Mouse (Mus musculus) spleen, postnatal 4 days (tissue): ENCODE results near the gene Gm17455.

Experiments used
- DNase-seq, 2 experiments: peaks; one replicate each; pipeline ENCODE4 v3.0.0; 2022; ENCODE audit warnings: low spot score in 2 of 2

Gene Gm17455

GRCm38 (mm10) chr10:60399449-60399848 lies at the start of gene Gm17455:
Gene Gm17455 (plus strand): TSS chr10:60399726.
- no peak for DNase-seq

- DNase-seq: no peak
Measured at GRCm38 (mm10) chr10:60350077-60350804, 49.3 kb upstream of the Gm17455 start.

- peak; percentile 95 to 98 for DNase-seq
Measured at GRCm38 (mm10) chr10:60350805-60351167, 48.7 kb upstream of the Gm17455 start.

DNA sequence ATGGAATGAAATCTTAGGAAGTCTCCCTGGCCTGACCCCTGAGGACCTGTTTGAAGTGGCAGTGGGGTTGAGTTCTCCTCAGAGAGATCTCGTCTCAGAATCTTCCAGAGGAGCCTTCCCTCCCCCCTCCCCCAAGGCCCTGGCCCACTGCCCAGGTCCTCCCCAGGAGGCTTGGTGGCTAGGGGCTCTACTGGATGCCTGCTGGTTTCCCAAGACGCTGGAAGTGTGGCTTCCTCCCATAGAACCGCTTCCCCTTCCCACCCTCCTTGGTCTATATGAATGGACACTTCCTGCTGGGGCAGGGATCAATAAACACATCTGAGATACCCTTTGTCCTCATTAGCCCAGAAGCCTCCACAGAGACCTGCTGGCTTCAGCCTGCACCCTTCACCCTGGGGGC lies 48.3 kb upstream of the Gm17455 start:
- DNase-seq: no peak

GRCm38 (mm10) chr10:60351761-60352455 lies 47.6 kb upstream of the Gm17455 start:
- DNase-seq: peak in 1 of 2 experiments; percentile 51

DNA sequence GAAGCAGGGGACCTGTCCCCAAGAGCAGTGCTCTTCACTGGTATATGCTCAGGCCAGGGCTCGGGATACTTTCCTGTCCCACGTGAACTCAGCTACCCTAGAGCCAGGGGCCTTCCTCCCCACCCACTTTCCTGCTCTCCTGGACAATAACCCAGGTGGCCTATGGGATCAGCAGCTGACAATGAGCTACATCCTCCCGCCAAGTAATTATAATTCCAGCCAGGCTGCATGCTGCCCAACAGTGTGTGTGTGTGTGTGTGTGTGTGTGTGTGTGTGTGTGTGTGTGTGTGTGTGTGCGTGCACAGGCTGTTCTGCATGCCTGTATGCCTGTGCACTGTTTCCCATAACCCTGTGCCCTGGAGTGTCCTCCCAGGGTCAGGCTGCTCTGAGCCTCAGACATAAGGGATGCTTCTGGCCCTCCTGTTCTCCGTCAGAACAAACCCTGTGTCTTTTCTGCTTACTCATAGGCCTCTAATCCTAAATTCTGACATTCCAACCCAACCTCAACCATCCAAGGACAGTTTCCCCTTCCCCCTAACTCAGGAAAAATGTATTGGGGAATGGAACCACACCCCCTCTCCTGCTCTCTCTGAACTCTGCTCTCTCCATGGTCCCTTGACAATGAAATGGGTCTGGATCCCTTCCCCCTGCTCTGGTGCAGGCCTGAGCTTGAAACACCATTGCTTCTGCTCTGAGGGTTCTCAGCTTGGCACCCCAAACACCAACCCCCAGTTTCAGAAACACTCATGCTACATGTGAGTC lies 46.1 kb upstream of the Gm17455 start:
- DNase-seq: no peak

GRCm38 (mm10) chr10:60354003-60354325 lies 45.6 kb upstream of the Gm17455 start:
- no peak for DNase-seq

DNA sequence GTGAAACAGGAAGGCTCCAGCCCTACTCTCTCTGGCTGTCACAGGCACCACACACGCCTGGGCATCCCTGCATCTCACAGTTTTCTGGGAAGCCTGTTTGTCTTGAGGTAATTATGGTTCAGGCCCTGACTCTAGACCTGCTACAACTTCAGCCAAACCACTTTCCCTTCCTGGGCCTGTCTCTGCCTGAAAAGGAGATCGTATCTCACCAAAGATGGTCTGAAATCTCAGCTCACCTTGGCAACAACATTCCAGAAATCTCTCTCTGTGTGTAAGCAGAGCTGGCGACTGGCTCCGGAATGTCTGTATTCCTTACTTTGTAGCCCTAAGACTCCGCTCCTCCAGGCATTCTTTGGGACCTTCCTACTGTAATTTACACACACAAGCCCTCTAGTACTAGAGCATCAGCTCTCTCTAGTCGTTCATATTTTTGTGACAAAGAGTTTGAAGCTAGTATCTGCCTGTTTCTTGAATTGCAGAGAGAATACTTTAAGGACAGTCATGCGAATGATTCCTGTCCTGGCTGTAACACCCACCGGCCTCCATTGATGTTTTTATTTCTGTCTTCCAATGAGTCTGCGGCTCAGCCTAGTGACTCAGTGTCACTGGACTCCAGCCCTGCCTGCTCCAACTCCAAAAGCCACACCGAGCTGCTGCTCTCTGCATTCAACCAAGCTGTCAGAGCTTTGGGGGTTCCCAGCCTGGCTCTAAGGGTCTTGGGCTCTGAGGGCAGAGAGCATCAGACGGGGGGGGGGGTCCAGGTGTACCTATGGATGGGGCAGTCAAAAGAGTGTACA lies 44.4 kb upstream of the Gm17455 start:
- DNase-seq: no peak

GRCm38 (mm10) chr10:60357441-60357840 lies 42.1 kb upstream of the Gm17455 start:
- DNase-seq: no peak

GRCm38 (mm10) chr10:60357901-60358300 lies 41.6 kb upstream of the Gm17455 start:
- DNase-seq: no peak

DNA sequence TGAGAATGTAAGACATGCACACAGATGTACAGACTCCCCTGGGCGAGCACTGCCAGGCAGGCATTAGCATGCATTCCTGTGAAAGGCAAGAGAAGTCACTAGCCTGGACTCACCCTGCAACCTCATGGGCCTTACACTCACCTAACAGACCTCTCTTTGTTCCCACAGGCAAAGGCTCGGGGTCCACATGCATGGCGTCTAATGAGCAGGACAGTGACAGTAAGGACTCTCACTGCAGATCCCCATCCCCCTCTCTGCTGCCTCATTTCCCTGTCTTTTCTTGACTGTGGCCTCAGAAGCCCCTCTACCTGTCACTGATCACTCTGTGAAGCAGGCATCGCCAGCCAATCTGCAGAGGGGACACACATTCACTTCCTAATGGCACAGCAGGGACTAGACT lies 40.8 kb upstream of the Gm17455 start:
- DNase-seq: no peak

DNA sequence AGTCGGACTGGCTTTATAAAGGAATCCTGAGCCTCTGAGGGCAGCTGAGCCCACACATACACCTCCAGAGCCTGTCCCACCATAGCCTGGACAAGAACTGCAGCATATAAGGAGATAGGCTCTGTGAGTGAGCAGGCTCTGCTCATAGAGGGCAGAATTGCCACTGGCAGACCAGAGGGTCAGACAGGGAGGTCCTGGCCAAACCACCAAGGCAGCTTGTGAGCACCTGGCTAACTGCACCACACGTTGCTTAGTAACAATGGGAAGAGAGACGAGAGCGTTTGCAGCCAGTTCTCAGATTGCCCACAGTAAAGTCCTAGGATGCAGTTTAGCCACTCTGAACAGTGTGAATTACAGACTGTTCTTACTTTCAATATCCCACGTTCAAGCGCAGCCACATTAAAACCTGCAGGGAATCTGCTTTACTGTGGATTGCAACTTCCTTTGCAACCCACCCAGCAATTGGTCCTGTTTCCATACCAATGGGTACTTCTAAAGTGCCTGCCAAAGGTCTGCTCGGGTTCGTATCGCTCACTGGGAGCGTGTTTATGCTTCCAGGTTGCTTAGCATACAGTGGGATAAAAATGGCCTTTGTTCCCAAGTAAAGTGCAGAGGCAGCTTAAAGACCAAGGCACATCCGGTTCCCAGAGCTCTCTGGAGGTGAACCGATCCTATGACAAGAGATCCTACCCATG lies 37.8 kb upstream of the Gm17455 start:
- no peak for DNase-seq

DNA sequence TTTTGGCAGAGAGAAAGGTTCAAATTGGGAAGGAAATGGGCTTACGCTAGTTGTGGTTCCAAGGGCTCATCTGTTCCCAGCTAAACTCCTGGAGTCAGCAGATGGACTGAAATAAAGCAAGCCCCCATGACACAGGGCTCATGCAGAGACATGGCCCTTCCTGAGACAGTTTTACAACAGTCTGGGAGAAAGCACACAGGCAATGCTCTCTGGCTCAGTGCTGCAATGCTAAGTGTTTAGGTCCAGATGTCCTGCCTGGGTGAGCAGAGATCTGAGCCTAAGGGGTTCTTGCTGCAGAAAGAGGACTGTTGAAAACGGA lies 37.3 kb upstream of the Gm17455 start:
- no peak for DNase-seq

DNA sequence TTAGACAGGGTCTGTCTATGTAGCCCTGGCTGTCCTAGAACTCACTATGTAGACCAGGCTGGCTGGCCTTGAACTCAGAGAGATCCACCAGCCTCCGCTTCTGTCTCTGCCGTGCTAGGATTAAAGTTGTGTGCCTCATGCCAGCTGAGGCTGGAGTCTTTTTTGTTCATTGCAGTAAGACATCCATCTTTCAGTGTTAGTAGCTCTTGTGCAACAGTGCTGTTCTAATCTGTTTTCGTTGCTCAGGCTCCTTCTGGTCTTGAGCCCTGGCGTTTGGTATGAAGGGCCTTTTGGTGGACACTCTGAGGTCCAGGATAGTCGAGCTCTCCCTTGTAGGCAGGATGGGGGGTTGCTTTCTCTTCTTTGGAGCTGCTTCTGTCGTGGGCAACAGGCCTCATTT lies 36.1 kb upstream of the Gm17455 start:
- no peak for DNase-seq

GRCm38 (mm10) chr10:60367145-60367544 lies 32.4 kb upstream of the Gm17455 start:
- DNase-seq: no peak

DNA sequence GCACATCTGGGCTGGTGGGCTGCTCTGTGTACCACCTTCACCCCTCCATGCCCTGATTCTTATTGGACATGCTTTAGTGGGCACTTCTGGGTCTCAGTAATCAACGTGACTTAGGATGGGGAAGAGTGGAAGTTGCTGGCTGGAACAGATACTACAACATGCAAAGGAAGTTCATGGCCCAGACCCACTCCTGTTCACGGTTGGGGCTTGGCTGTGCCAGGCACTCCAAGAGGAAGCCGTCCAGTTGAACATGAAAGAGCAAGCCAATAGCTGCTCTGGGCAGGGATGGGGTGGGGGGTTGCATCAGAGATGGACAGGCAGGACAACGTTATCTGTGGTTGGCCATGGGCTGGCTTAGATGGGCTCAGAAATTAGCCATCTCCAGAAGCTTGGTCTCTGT lies 31.6 kb upstream of the Gm17455 start:
- DNase-seq: no peak

DNA sequence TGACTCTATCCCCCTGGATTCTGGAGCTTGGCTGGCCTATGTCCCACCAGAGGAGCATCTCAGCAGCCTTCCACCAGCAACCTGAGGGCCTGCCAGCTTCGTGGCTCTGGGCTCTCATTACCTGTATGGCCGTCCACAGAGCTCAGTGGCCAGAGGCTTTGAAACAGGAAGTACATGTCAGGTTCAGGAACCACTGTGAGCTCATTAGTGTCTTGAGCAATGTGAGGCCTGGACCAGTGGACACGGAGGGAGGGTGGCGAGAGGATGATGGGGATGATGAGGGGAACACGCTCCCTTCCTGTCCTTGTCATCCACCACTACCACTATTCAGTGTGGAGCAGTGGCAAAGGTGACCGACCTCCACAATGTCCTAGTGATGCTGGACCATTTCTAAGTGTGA lies 30.1 kb upstream of the Gm17455 start:
- DNase-seq: no peak

- DNase-seq: no peak
Measured at GRCm38 (mm10) chr10:60370098-60370497, 29.4 kb upstream of the Gm17455 start.

- peak; percentile 50 to 77 for DNase-seq
Measured at GRCm38 (mm10) chr10:60370601-60371061, 28.9 kb upstream of the Gm17455 start.

DNA sequence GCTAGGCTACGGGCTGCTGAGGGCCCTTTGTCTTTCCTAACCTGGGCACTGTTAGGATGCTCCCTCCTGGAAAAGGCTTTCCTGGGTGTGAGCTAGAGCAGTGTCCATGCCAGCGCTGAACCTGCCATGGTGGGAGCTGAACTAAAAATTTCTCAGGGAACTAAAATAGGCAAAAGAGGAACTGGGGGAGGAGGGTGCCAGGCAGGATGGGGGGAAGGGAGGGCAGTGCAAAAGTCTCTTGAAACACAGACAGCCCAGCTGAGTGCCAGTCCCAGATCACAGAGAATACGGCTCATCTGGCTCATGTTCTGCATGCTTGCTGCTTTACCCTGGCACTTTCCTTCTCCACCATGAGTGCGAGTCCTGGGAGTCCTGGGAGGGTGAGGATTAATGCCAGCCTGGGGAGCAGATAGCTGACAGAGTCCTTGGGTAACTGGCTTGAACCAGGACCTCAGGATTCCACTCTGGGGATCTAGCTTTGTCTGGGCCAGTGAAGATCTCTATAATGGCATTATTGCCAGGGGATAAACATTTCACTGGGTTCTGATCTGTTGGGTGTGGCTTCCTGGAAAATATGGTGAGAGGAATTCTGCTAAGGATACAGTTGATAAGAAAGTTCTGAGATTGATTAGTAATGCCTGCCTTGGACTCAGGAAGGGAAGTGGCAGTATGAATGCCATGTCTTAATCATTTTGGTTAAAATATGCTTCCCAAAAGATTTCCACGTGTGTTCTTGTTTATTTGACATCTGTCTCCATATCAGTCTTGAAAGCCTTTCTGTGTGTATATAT lies 27.7 kb upstream of the Gm17455 start:
- peak; percentile 59 to 73 for DNase-seq

DNA sequence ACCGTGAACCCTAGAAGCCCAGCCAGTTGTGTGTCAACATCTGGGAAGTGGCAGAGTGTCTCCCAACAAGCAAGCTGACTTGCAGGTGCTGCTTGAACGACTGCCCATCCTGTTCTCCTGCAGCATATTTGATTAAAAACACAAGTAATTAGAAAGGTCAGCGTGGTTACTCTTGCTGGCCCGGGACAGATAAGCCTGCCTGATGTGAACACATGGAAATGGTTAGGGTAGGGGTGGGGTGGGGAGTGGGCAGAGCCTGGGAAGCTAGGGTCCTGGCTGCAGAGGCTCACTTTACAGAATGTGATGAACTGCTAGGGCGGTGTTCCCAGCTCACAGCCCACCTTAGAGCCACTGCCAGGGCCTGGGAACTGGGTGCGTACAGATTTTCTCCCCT lies 26.0 kb upstream of the Gm17455 start:
- no peak for DNase-seq
